Mouse (Mus musculus) ES-E14 (cell line): ENCODE results near the gene Anapc5.

Experiments used
- CHD2 ChIP-seq: IDR thresholded peaks from 2 replicates; pipeline ENCODE4 v1.6.1; 2014; ENCODE audit warnings: mild to moderate bottlenecking, low read depth, low read length, inconsistent platforms
- HCFC1 ChIP-seq: IDR thresholded peaks from 2 replicates; pipeline ENCODE4 v1.6.1; 2012; ENCODE audit warnings: low read length, inconsistent platforms, borderline replicate concordance; ENCODE audit not compliant: insufficient read depth
- ZC3H11A ChIP-seq: IDR thresholded peaks from 2 replicates; pipeline ENCODE4 v1.6.1; 2012; ENCODE audit warnings: low read depth, mild to moderate bottlenecking, inconsistent platforms, low read length, borderline replicate concordance
- ZNF384 ChIP-seq: IDR thresholded peaks from 2 replicates; pipeline ENCODE4 v1.6.1; 2012; ENCODE audit warnings: low read depth, low read length, inconsistent platforms

- no peak for TF ChIP-seq CHD2
- no peak for TF ChIP-seq ZNF384
- no peak for TF ChIP-seq ZC3H11A
- no peak for TF ChIP-seq HCFC1
These were observed 42.6 kb downstream of the Anapc5 start for GRCm38 (mm10) chr5:122778231-122779226.
